Mouse (Mus musculus) forebrain, embryonic 12.5 days (tissue): ENCODE results near the gene Miox. TPM values are rescaled to one million over a fixed set of nuclear protein-coding genes. Genes with fewer than 3 reads are reported as not detected.

Experiments used
- ATAC-seq: fragments of 200-750 bp; cut with Nextera tagmentation; 2 replicates; pipeline ENCODE4 v1.8.0; 2017; ENCODE audit warnings: moderate TSS enrichment; ENCODE audit not compliant: low FRiP score
- H3K27ac ChIP-seq: fragments of 300-500 bp; sonication (generic); 2 replicates; pipeline ENCODE4 v1.5.1; 2016; ENCODE audit warnings: mild to moderate bottlenecking
- H3K27me3 ChIP-seq: fragments of 300-500 bp; sonication (generic); 2 replicates; pipeline ENCODE4 v1.6.1; 2016; ENCODE audit warnings: mild to moderate bottlenecking
- H3K36me3 ChIP-seq: fragments of 300-500 bp; sonication (generic); replicated peaks from 2 replicates; pipeline ENCODE4 v1.6.1; 2016; ENCODE audit warnings: mild to moderate bottlenecking
- H3K4me1 ChIP-seq: fragments of 300-500 bp; sonication (generic); 2 replicates; pipeline ENCODE4 v1.6.1; 2016
- H3K4me2 ChIP-seq: fragments of 300-500 bp; sonication (generic); 2 replicates; pipeline ENCODE4 v1.6.1; 2016; ENCODE audit warnings: mild to moderate bottlenecking, moderate library complexity
- H3K4me3 ChIP-seq: fragments of 300-500 bp; sonication (generic); replicated peaks from 2 replicates; pipeline ENCODE4 v1.5.1; 2016; ENCODE audit warnings: mild to moderate bottlenecking
- H3K9ac ChIP-seq: fragments of 300-500 bp; sonication (generic); 2 replicates; pipeline ENCODE4 v1.6.1; 2016; ENCODE audit warnings: mild to moderate bottlenecking
- H3K9me3 ChIP-seq: fragments of 300-500 bp; sonication (generic); 2 replicates; pipeline ENCODE4 v1.6.1; 2016
- WGBS: fragments of 180-500 bp; shearing (Covaris S2); methylation state at CpG from one replicate; pipeline ENCODE4 v1.1.7; 2016; 5-methylcytosine and 5-hydroxymethylcytosine counted together
- polyA plus RNA-seq: library from polyadenylated mRNA; unstranded; fragments of >200 nt; fragmentation: Nextera tagmentation; extraction: Ambion mirVana; gene quantifications from 2 replicates; pipeline ENCODE4 v1.2.1, GENCODE M21; 2016

Gene Miox
- polyA plus RNA-seq, 1 experiment from 2014 or later = not detected

GRCm38 (mm10) chr15:89322670-89323522, 11.3 kb upstream of the Miox start, which contains the start of gene Adm2:
Gene Adm2 (plus strand): TSS chr15:89322720.
- peaks cover 9% of the 10 kb centered on the region; the same call in 1 of the 2 replicates for H3K4me1 ChIP-seq

GRCm38 (mm10) chr15:89323656-89324055, 10.5 kb upstream of the Miox start:
- Histone ChIP-seq H3K4me2 (no peak overlapping the region), H3K36me3 (no peaks in the 10 kb centered on the region), H3K9ac (no peak overlapping the region), H3K4me3 (no peak overlapping the region), H3K27me3 (peaks cover 30% of the 10 kb centered on the region), H3K4me1 (peaks cover 9% of the 10 kb centered on the region; the same call in 1 of the 2 replicates), H3K9me3 (no peaks in the 10 kb centered on the region), H3K27ac (no peak overlapping the region)
- no peak for ATAC-seq
- 89% methylated on average over 4 of the region's 4 CpGs for WGBS

More at GRCm38 (mm10) chr15:89322670-89323522, 11.3 kb upstream of the Miox start, which contains the start of gene Adm2:
- Histone ChIP-seq H3K27ac (no peak within 1 kb of the TSS), H3K4me2 (peak within 1 kb of the TSS; percentile 38), H3K27me3 (peaks cover 30% of the 10 kb centered on the region), H3K9ac (no peak within 1 kb of the TSS), H3K4me3 (no peak within 1 kb of the TSS), H3K9me3 (no peaks in the 10 kb centered on the region), H3K36me3 (no peaks in the 10 kb centered on the region)
- WGBS = 10% methylated on average over 26 of the region's 26 CpGs
- no peak for ATAC-seq

- no peak for ATAC-seq
- WGBS = 73% methylated on average over 5 of the region's 5 CpGs
- Histone ChIP-seq H3K27me3 (peaks cover 22% of the 10 kb centered on the region), H3K4me1 (peaks cover 9% of the 10 kb centered on the region; the same call in 1 of the 2 replicates), H3K4me3 (no peak overlapping the region), H3K4me2 (no peak overlapping the region), H3K36me3 (no peaks in the 10 kb centered on the region), H3K9ac (no peak overlapping the region), H3K9me3 (no peaks in the 10 kb centered on the region), H3K27ac (no peak overlapping the region)
These were observed 7.8 kb upstream of the Miox start for GRCm38 (mm10) chr15:89326441-89326840.

GRCm38 (mm10) chr15:89334774-89335537, 758 bp downstream of the Miox start:
- no peak overlapping the region for H3K27ac ChIP-seq
- 85% methylated on average over 17 of the region's 17 CpGs for WGBS
- no peaks in the 10 kb centered on the region for H3K9me3 ChIP-seq
- H3K36me3 ChIP-seq = no peaks in the 10 kb centered on the region
- H3K9ac ChIP-seq = no peak overlapping the region
- no peaks in the 10 kb centered on the region for H3K4me1 ChIP-seq
- ATAC-seq = no peak
- H3K4me3 ChIP-seq = no peak overlapping the region
- no peaks in the 10 kb centered on the region for H3K27me3 ChIP-seq
- no peak overlapping the region for H3K4me2 ChIP-seq

- WGBS = 86% methylated on average over 14 of the region's 14 CpGs
- Histone ChIP-seq H3K4me1 (no peaks in the 10 kb centered on the region), H3K27ac (no peak overlapping the region), H3K4me2 (no peak overlapping the region), H3K36me3 (no peaks in the 10 kb centered on the region), H3K9ac (no peak overlapping the region), H3K9me3 (no peaks in the 10 kb centered on the region), H3K27me3 (no peaks in the 10 kb centered on the region), H3K4me3 (no peak overlapping the region)
- no peak for ATAC-seq
These were observed 2.2 kb downstream of the Miox start for GRCm38 (mm10) chr15:89336422-89336821.

- Histone ChIP-seq H3K9me3 (no peaks in the 10 kb centered on the region), H3K4me1 (no peaks in the 10 kb centered on the region), H3K4me3 (no peak overlapping the region), H3K36me3 (no peaks in the 10 kb centered on the region), H3K27ac (no peak overlapping the region), H3K4me2 (no peak overlapping the region), H3K27me3 (no peaks in the 10 kb centered on the region), H3K9ac (no peak overlapping the region)
- 85% methylated on average over 2 of the region's 2 CpGs for WGBS
- ATAC-seq = no peak
These were observed 5.5 kb downstream of the Miox start for GRCm38 (mm10) chr15:89339696-89340095.

- 89% methylated on average over 3 of the region's 3 CpGs for WGBS
These were observed 5.9 kb downstream of the Miox start for GRCm38 (mm10) chr15:89340136-89340535.

GRCm38 (mm10) chr15:89341678-89342077, 7.5 kb downstream of the Miox start:
- H3K4me2 ChIP-seq = no peak overlapping the region
- H3K4me3 ChIP-seq = no peak overlapping the region
- no peak for ATAC-seq
- H3K27ac ChIP-seq = no peak overlapping the region
- no peak overlapping the region for H3K9ac ChIP-seq
- no peaks in the 10 kb centered on the region for H3K36me3 ChIP-seq
- no peaks in the 10 kb centered on the region for H3K4me1 ChIP-seq
- no peaks in the 10 kb centered on the region for H3K9me3 ChIP-seq
- WGBS = 36% methylated on average over 1 of the region's 1 CpGs
- H3K27me3 ChIP-seq = no peaks in the 10 kb centered on the region

More at GRCm38 (mm10) chr15:89340136-89340535, 5.9 kb downstream of the Miox start:
- H3K4me1 ChIP-seq = no peaks in the 10 kb centered on the region
- H3K9me3 ChIP-seq = no peaks in the 10 kb centered on the region
- H3K9ac ChIP-seq = no peak overlapping the region
- H3K27ac ChIP-seq = no peak overlapping the region
- no peak overlapping the region for H3K4me3 ChIP-seq
- no peaks in the 10 kb centered on the region for H3K36me3 ChIP-seq
- no peak for ATAC-seq
- H3K4me2 ChIP-seq = no peak overlapping the region
- H3K27me3 ChIP-seq = no peaks in the 10 kb centered on the region

- H3K4me3 ChIP-seq = no peak overlapping the region
- no peak overlapping the region for H3K9ac ChIP-seq
- H3K9me3 ChIP-seq = no peaks in the 10 kb centered on the region
- H3K4me1 ChIP-seq = no peaks in the 10 kb centered on the region
- no peaks in the 10 kb centered on the region for H3K36me3 ChIP-seq
- no peak overlapping the region for H3K27ac ChIP-seq
- WGBS = 85% methylated on average over 3 of the region's 3 CpGs
- ATAC-seq = no peak
- H3K4me2 ChIP-seq = no peak overlapping the region
- no peaks in the 10 kb centered on the region for H3K27me3 ChIP-seq
These were observed 9.1 kb downstream of the Miox start for GRCm38 (mm10) chr15:89343325-89343724.

GRCm38 (mm10) chr15:89350447-89350846, 16.2 kb downstream of the Miox start:
- no peak overlapping the region for H3K4me3 ChIP-seq
- H3K4me1 ChIP-seq = peaks cover 18% of the 10 kb centered on the region
- no peaks in the 10 kb centered on the region for H3K9me3 ChIP-seq
- peaks cover 42% of the 10 kb centered on the region for H3K36me3 ChIP-seq
- no peak for ATAC-seq
- H3K27ac ChIP-seq = no peak overlapping the region
- no peaks in the 10 kb centered on the region for H3K27me3 ChIP-seq
- no peak overlapping the region for H3K9ac ChIP-seq
- WGBS = 87% methylated on average over 5 of the region's 5 CpGs
- H3K4me2 ChIP-seq = no peak overlapping the region

- Histone ChIP-seq H3K4me1 (peaks cover 18% of the 10 kb centered on the region), H3K36me3 (peaks cover 42% of the 10 kb centered on the region), H3K9me3 (no peaks in the 10 kb centered on the region), H3K9ac (no peak overlapping the region), H3K4me2 (no peak overlapping the region), H3K27me3 (no peaks in the 10 kb centered on the region), H3K27ac (no peak overlapping the region), H3K4me3 (no peak overlapping the region)
- 89% methylated on average over 15 of the region's 15 CpGs for WGBS
- ATAC-seq = no peak
These were observed 17.1 kb downstream of the Miox start for GRCm38 (mm10) chr15:89351302-89351701.

- H3K9me3 ChIP-seq = no peaks in the 10 kb centered on the region
- WGBS = 94% methylated on average over 14 of the region's 14 CpGs
These were observed 17.9 kb downstream of the Miox start for GRCm38 (mm10) chr15:89352054-89352453.

More at GRCm38 (mm10) chr15:89352054-89352453, 17.9 kb downstream of the Miox start:
- H3K4me3 ChIP-seq = no peak overlapping the region
- peaks cover 42% of the 10 kb centered on the region for H3K36me3 ChIP-seq
- no peak for ATAC-seq
- H3K27me3 ChIP-seq = no peaks in the 10 kb centered on the region
- H3K9ac ChIP-seq = no peak overlapping the region
- H3K4me2 ChIP-seq = no peak overlapping the region
- H3K4me1 ChIP-seq = peaks cover 20% of the 10 kb centered on the region
- no peak overlapping the region for H3K27ac ChIP-seq
